ENCODE assay signal across 8 mouse cellular contexts in genomic region chr12:76405971-76406370, GRCm38 (mm10). TPM values are rescaled to one million over a fixed set of nuclear protein-coding genes. Genes with fewer than 3 reads are reported as not detected.
DNase-seq lines count a peak whose midpoint lies in the region; ATAC-seq and TF ChIP-seq lines count a peak whose summit lies in the region.

No protein-coding gene starts in this region.

- peak overlapping the region; percentile 94 for H3K4me2 ChIP-seq in liver, embryonic 11.5 days
- H3K4me2 ChIP-seq in heart, embryonic 15.5 days: peak overlapping the region; percentile 94
- H3K4me2 ChIP-seq in limb, embryonic 15.5 days: peak overlapping the region; percentile 91

- WGBS in liver, embryonic 11.5 days: 3% methylated on average over 23 of the region's 23 CpGs
- WGBS in heart, embryonic 15.5 days: 4% methylated on average over 23 of the region's 23 CpGs
- WGBS in limb, embryonic 15.5 days: 4% methylated on average over 23 of the region's 23 CpGs
- WGBS in spleen, adult 2 months: 6% methylated on average over 23 of the region's 23 CpGs

- no peaks in the 10 kb centered on the region for H3K36me3 ChIP-seq in liver, embryonic 11.5 days (ENCODE audit: control insufficient read depth, insufficient read depth, low read length)
- no peaks in the 10 kb centered on the region for H3K36me3 ChIP-seq in heart, embryonic 15.5 days
- H3K36me3 ChIP-seq in limb, embryonic 15.5 days: no peaks in the 10 kb centered on the region
- no peaks in the 10 kb centered on the region for H3K36me3 ChIP-seq in spleen, adult 2 months (ENCODE audit: control insufficient read depth, insufficient read depth, low read length)

- no peak for ATAC-seq in liver, embryonic 11.5 days (replicated peaks; ENCODE audit: low FRiP score)
- no peak for ATAC-seq in heart, embryonic 15.5 days (replicated peaks; ENCODE audit: insufficient number of reproducible peaks, insufficient read depth, low FRiP score, low read depth)
- no peak for ATAC-seq in limb, embryonic 15.5 days (ENCODE audit: insufficient number of reproducible peaks, low FRiP score, low TSS enrichment, low read depth)

- no peaks in the 10 kb centered on the region for H3K9me3 ChIP-seq in liver, embryonic 11.5 days (ENCODE audit: control insufficient read depth, low read length)
- no peaks in the 10 kb centered on the region for H3K9me3 ChIP-seq in heart, embryonic 15.5 days (replicated peaks)
- no peaks in the 10 kb centered on the region for H3K9me3 ChIP-seq in limb, embryonic 15.5 days

- peaks cover 15% of the 10 kb centered on the region for H3K4me1 ChIP-seq in liver, embryonic 11.5 days (replicated peaks; ENCODE audit: control insufficient read depth, insufficient read depth, low read length)
- H3K4me1 ChIP-seq in heart, embryonic 15.5 days (replicated peaks): peaks cover 26% of the 10 kb centered on the region
- H3K4me1 ChIP-seq in limb, embryonic 15.5 days: peaks cover 28% of the 10 kb centered on the region
- peaks cover 11% of the 10 kb centered on the region for H3K4me1 ChIP-seq in spleen, adult 2 months (ENCODE audit: control insufficient read depth, insufficient read depth, insufficient read length)

- peak overlapping the region; percentile 62 for H3K4me3 ChIP-seq in liver, embryonic 11.5 days (ENCODE audit: low read depth, low read length)
- peak overlapping the region; percentile 79 for H3K4me3 ChIP-seq in heart, embryonic 15.5 days
- H3K4me3 ChIP-seq in limb, embryonic 15.5 days: peak overlapping the region; percentile 77
- peak overlapping the region; percentile 76; the same call in 1 of the 2 replicates for H3K4me3 ChIP-seq in spleen, adult 2 months (ENCODE audit: extremely low read depth, insufficient read depth, insufficient read length)

- peaks cover 33% of the 10 kb centered on the region for H3K27me3 ChIP-seq in liver, embryonic 11.5 days (replicated peaks; ENCODE audit: control insufficient read depth, insufficient read depth, low read length)
- peaks cover 24% of the 10 kb centered on the region for H3K27me3 ChIP-seq in heart, embryonic 15.5 days
- H3K27me3 ChIP-seq in limb, embryonic 15.5 days: peaks cover 29% of the 10 kb centered on the region
- H3K27me3 ChIP-seq in spleen, adult 2 months (ENCODE audit: control insufficient read depth, insufficient read depth, low read length): peaks cover 11% of the 10 kb centered on the region

- no peak overlapping the region for H3K9ac ChIP-seq in liver, embryonic 11.5 days (ENCODE audit: low read depth, low read length)
- H3K9ac ChIP-seq in heart, embryonic 15.5 days: peak overlapping the region; percentile 17; the same call in 1 of the 2 replicates
- no peak overlapping the region for H3K9ac ChIP-seq in limb, embryonic 15.5 days

- TF ChIP-seq CTCF in spleen, adult 2 months (IDR thresholded peaks at IDR 0.05; ENCODE audit: extremely low read depth, insufficient read depth, insufficient read length, insufficient replicate concordance): no peak

- no peak for TF ChIP-seq POLR2A in spleen, adult 2 months (IDR thresholded peaks at IDR 0.05; ENCODE audit: low read depth, low read length)

- DNase-seq in liver, embryonic 11.5 days (ENCODE audit: low spot score): peak; percentile 53
- no peak for DNase-seq in liver
- DNase-seq in embryo, embryonic 10.5 days (ENCODE audit: low spot score): peak; percentile 62
- peak in 1 of 2 experiments; percentile 9 for DNase-seq in spleen, adult 2 months (ENCODE audit: low read depth in 1 of 2, low spot score in 2 of 2)
- no peak for DNase-seq in layer of hippocampus, adult 9-10 months (ENCODE audit: low spot score)
- no peak for DNase-seq in yolk sac, embryonic 10.5 days (ENCODE audit: low spot score)

- no peak overlapping the region for H3K27ac ChIP-seq in liver, embryonic 11.5 days (ENCODE audit: low read depth, low read length)
- H3K27ac ChIP-seq in heart, embryonic 15.5 days: no peak overlapping the region
- no peak overlapping the region for H3K27ac ChIP-seq in limb, embryonic 15.5 days
- no peak overlapping the region for H3K27ac ChIP-seq in spleen, adult 2 months (ENCODE audit: insufficient read depth, low read length)

RNA-seq across cellular contexts. Expression of gene Hspa2, which starts 2.0 kb away (rescaled TPM):
- 4.2 and 5.4 TPM in 2 replicates for polyA plus RNA-seq in liver, embryonic 11.5 days (2014; fragmentation: Nextera tagmentation; extraction: Ambion mirVana)
- 15.5 and 15.8 TPM in 2 replicates for polyA plus RNA-seq in heart, embryonic 15.5 days (2015; fragmentation: Nextera tagmentation; extraction: Ambion mirVana)
- polyA plus RNA-seq in limb, embryonic 15.5 days (2015; fragmentation: Nextera tagmentation; extraction: Ambion mirVana): 11.8 and 13.0 TPM in 2 replicates
- polyA plus RNA-seq in spleen, adult 2 months (2012; rRNA removed): 3.8 and 6.0 TPM in 2 replicates

RNA-seq across cellular contexts. Expression of gene Ppp1r36, which starts 11.4 kb away (rescaled TPM):
- 0.51 TPM in 2 replicates for polyA plus RNA-seq in liver, embryonic 11.5 days (2014; fragmentation: Nextera tagmentation; extraction: Ambion mirVana)
- polyA plus RNA-seq in heart, embryonic 15.5 days (2015; fragmentation: Nextera tagmentation; extraction: Ambion mirVana): 1.8 and 2.2 TPM in 2 replicates
- polyA plus RNA-seq in limb, embryonic 15.5 days (2015; fragmentation: Nextera tagmentation; extraction: Ambion mirVana): 3.4 and 4.0 TPM in 2 replicates
- not detected in 2 replicates for polyA plus RNA-seq in spleen, adult 2 months (2012; rRNA removed)

RNA-seq across cellular contexts. Expression of gene Zbtb1, which starts 35.9 kb away (rescaled TPM):
- 9.4 and 11.1 TPM in 2 replicates for polyA plus RNA-seq in liver, embryonic 11.5 days (2014; fragmentation: Nextera tagmentation; extraction: Ambion mirVana)
- polyA plus RNA-seq in heart, embryonic 15.5 days (2015; fragmentation: Nextera tagmentation; extraction: Ambion mirVana): 5.7 and 6.6 TPM in 2 replicates
- polyA plus RNA-seq in limb, embryonic 15.5 days (2015; fragmentation: Nextera tagmentation; extraction: Ambion mirVana): 9.6 and 10.0 TPM in 2 replicates
- polyA plus RNA-seq in spleen, adult 2 months (2012; rRNA removed): 2.1 and 2.5 TPM in 2 replicates

RNA-seq across cellular contexts. Expression of gene Zbtb25, which starts 36.6 kb away (rescaled TPM):
- polyA plus RNA-seq in liver, embryonic 11.5 days (2014; fragmentation: Nextera tagmentation; extraction: Ambion mirVana): 14.3 and 16.6 TPM in 2 replicates
- 10.1 and 12.9 TPM in 2 replicates for polyA plus RNA-seq in heart, embryonic 15.5 days (2015; fragmentation: Nextera tagmentation; extraction: Ambion mirVana)
- polyA plus RNA-seq in limb, embryonic 15.5 days (2015; fragmentation: Nextera tagmentation; extraction: Ambion mirVana): 16.9 and 18.1 TPM in 2 replicates
- polyA plus RNA-seq in spleen, adult 2 months (2012; rRNA removed): 6.9 and 7.5 TPM in 2 replicates

Comparison
In these comparisons a context has a peak if more than half of its experiments do, and no peak if none do; other contexts are left out.
1. DNase-seq: peak in liver, embryonic 11.5 days (single experiment) and embryo, embryonic 10.5 days (single experiment); none in liver (single experiment), layer of hippocampus, adult 9-10 months (single experiment) and yolk sac, embryonic 10.5 days (single experiment).
2. Peak in every context shown above with its lines, with median percentiles within 50 percentile points of each other: H3K4me2 ChIP-seq and H3K4me3 ChIP-seq.